Mouse (Mus musculus) mesoderm, embryonic 11.5 days (tissue): ENCODE results near the gene Gdpd3.
"Not testable (repeated sequence)": the region's sequence is repeated elsewhere in the genome, so short reads cannot be mapped to it uniquely, and the experiment has no call there.

Experiments used
- DNase-seq: peaks from one replicate; pipeline ENCODE4 v3.0.0-alpha.2; 2012; ENCODE audit warnings: low read depth, low spot score

Gdpd3 gene

GRCm38 (mm10) chr7:126760391-126760802 is 5.7 kb upstream of the Gdpd3 start:
- no peak for DNase-seq

GRCm38 (mm10) chr7:126760956-126761355 is 5.2 kb upstream of the Gdpd3 start:
- DNase-seq, result no peak

- no peak for DNase-seq
Observed at GRCm38 (mm10) chr7:126761529-126762067, 4.5 kb upstream of the Gdpd3 start.

GRCm38 (mm10) chr7:126762471-126763008 is 3.6 kb upstream of the Gdpd3 start:
- DNase-seq, result no peak

GRCm38 (mm10) chr7:126765540-126765939 is 594 bp upstream of the Gdpd3 start:
- no peak for DNase-seq

- DNase-seq, result no peak
Observed at GRCm38 (mm10) chr7:126767001-126767400, 867 bp downstream of the Gdpd3 start.

GRCm38 (mm10) chr7:126770784-126771183 is 4.7 kb downstream of the Gdpd3 start:
- DNase-seq, result no peak

DNA sequence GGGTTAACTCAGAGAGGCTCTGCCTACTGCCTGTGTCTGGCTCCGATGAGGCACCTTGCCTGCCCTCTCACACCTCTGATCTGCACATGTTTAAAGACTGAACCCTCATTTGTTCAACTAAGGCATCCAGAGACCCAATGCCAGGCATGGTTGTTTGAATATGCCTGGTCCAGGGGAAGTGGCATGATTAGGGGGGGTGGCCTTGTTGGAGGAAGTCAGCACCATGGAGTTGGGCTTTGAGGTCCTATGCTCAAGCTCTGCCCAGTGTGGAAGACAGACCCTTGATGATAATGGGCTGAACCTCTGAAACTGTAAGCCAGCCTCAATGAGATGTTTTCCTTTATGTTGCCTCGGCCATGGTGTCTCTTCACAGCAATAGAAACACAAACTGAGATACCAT is 7.2 kb downstream of the Gdpd3 start:
- no peak for DNase-seq

DNA sequence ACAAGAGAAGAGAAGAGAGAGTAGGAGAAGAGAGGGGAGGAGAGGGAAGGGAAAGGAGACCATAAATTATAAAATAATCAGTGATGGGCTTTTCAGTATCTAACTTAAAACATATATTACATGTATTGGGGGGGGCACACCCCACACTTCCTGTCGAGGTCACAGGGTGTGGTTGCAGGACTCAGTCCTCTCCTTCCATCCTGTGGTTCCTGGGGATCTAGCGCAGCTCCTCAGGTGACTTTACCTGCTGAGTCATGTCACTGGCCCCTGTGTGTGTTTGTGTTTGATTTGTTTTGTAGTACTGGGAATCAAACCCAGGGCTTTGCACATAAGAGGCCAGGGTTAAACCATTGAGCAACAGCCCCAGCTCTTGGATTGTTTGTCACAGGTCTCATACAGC is 8.3 kb downstream of the Gdpd3 start:
- no peak for DNase-seq

GRCm38 (mm10) chr7:126775185-126775977 is 9.2 kb downstream of the Gdpd3 start:
- no peak for DNase-seq

GRCm38 (mm10) chr7:126775978-126776234 is 9.8 kb downstream of the Gdpd3 start:
- no peak for DNase-seq

DNA sequence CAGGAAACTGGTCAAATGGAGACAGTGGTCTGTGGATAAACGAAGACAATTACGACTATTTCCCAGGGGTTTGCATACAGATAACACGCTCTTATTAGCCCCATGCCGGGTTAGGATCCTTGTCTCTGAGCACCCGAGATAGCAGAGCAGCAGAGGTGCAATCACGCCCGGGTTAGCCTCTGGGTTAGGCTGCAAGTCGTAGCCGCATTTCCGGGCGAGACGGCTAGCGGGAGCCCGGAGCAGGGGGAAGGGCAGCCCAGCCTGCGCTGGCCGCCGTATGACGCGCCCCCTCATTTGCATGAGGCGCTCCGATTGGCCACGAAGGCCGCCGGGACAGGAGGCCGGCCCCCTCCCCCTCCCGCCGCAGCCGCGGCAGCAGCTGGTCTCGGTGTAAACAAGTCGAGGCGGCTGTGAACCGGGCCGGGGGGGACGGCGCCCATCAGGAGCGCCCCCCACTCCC is 10.5 kb downstream of the Gdpd3 start, which contains the start of gene Ypel3:
Ypel3 (plus strand) TSS at position 358 of the 460 bp plus-strand sequence.
- DNase-seq, result peak; percentile 94

DNA sequence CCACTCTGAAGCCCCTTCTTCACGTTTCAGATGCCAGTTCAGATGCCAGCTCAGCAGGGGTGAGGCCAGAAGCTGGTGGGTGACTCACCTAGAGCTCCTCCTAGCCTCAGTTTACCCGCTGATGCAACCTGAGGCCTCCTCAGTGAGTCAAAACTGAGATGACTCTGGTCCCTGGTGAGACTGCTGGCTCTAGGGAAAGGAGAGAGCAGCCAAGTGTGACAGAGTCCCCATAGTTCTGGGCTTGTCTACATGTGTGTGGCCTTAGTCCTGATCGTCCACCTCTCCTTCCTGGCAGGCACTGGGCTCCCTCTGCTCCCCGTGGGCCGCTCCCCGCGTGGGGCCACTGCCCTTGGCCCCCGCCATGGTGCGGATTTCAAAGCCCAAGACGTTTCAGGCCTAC is 11.3 kb downstream of the Gdpd3 start:
- DNase-seq, result no peak

DNA sequence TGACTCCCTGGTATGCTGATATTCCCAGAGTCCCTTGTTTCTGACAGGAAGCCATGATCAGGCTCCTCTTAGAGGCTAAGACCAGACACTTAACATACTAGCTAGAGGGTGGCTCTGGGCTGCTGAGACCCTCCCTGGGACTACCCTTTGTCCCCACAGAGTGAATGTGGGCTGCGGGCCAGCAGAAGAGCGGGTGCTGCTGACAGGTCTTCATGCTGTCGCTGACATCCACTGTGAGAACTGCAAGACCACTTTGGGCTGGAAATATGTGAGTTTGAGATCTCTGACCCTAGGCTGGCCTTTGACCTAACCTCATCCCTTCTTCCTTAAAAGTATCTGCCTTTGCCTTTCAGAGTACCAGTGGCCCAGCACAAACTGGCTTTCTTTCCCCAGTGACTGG is 12.0 kb downstream of the Gdpd3 start:
- DNase-seq, result no peak

DNA sequence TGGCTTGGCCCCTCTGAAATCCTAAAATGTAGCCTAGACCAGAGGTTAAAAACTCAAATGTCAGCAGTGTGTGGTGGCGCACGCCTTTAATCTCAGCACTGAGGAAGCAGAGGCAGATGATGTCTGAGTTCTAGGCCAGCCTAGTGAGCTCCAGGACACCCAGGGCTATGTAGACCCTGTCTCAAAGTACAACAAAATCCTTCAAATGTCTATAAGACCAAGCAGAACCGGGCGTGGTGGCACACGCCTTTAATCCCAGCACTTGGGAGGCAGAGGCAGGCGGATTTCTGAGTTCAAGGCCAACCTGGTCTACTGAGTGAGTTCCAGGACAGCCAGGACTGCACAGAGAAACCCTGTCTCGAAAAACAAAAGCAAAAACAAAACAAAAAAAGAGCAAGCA is 13.0 kb downstream of the Gdpd3 start:
- not testable (repeated sequence) for DNase-seq

- peak; percentile 92 for DNase-seq
Observed at GRCm38 (mm10) chr7:126779983-126780970, 14.1 kb downstream of the Gdpd3 start.

GRCm38 (mm10) chr7:126780971-126781635 is 15.0 kb downstream of the Gdpd3 start, which contains the start of gene Tbx6:
TSS of gene Tbx6 (plus strand) at chr7:126781483.
- DNase-seq, result no peak

DNA sequence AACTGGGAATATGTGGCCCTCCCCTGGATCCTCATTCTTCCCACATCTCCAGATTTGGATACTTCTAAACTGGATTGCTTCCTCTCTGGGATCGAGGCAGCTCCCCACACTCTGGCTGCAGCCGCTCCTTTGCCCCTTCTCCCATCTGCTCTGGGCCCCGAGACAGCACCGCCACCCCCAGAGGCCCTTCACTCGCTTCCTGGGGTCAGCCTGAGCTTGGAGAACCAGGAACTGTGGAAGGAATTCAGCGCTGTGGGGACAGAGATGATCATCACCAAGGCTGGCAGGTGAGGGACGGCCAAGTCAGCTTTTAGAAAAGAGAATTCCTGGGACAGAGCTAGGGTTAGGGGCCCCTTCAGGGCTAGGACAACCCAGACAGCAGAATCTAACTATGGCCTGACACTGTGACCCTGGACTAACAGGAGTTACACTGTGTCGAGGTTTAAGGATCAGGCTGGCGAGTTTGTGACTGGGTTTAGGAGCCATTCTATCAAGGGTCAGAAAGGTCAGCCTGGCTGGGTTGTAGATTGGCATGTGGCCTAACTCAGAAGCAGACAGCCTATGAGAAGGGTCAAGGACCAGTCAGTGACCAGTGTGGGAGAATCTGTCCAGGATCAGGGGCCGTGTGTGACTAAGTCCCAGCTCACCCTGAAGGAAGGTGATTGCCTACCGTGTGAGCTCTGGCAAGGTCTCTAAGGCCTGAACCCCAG is 15.7 kb downstream of the Gdpd3 start:
- DNase-seq, result no peak

DNA sequence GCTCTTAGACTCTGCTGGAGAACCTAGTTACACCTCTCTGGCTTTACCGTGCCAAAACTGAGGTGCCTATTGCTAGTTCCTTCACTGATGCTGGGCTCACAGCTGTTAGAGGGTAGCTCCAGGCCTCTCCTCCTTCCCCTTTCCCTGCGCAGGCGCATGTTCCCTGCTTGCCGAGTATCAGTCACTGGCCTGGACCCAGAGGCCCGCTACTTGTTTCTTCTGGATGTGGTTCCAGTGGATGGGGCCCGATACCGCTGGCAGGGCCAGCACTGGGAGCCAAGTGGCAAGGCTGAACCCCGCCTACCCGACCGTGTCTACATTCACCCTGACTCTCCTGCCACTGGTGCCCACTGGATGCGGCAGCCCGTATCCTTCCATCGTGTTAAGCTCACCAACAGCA is 16.6 kb downstream of the Gdpd3 start:
- no peak for DNase-seq

DNA sequence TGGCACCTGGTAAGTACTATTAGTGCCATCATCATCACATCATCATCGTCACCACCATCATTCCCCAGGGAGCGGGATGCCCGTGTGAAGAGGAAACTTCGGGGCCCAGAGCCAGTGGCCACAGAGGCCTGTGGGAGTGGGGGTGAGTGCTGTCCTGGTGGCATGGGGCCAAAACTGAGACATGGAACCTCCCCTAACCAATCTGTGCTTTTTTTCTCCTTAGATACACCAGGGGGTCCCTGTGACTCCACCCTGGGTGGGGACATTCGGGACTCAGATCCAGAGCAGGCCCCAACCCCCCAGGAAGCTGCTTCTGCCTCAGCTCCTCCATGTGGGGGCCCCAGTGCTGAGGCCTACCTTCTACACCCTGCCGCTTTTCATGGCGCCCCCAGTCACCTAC is 18.3 kb downstream of the Gdpd3 start:
- no peak for DNase-seq

GRCm38 (mm10) chr7:126785056-126785455 is 18.9 kb downstream of the Gdpd3 start:
- no peak for DNase-seq
